Mouse (Mus musculus): ENCODE results near the gene Anxa6.
A peak's percentile ranks its signal among the peaks of the same experiment; 100 is the strongest.

Gene Anxa6

GRCm38 (mm10) chr11:55033040-55033660, at the start of gene Anxa6:
Anxa6 (minus strand) TSS chr11:55033445.
- peak; percentile 78 to 83 for DNase-seq (ENCODE audit: low spot score in 2 of 2)

DNA sequence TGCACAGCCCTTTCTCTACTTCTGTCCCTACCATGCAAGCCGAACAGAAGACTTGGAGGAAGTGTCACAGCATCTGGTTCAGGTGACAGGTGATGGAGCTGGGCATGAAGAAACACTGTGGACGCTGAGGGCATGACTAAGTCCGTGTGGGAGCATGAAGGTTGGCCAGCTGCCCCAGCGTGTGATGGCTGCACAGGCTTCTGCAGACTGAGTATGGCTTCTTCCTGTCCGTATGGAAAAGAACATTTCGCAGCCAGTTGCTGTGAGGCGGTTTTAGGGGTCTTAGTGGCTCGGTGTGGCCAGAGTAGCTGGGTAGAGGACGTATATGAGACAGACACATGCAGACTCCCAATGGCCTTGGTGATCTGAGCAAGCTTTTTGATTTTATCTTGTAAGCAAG, 48.0 kb upstream of the Anxa6 start:
- no peak for DNase-seq (ENCODE audit: low spot score in 2 of 2)

- DNase-seq (ENCODE audit: low spot score in 2 of 2), result no peak
Observed at GRCm38 (mm10) chr11:55079180-55079579, 45.9 kb upstream of the Anxa6 start.

- no peak for DNase-seq (ENCODE audit: low spot score in 2 of 2)
Observed at GRCm38 (mm10) chr11:55078502-55078901, 45.3 kb upstream of the Anxa6 start.

- peak; percentile 17 to 26 for DNase-seq (ENCODE audit: low spot score in 2 of 2)
Observed at GRCm38 (mm10) chr11:55077331-55078231, 44.3 kb upstream of the Anxa6 start, which contains the start of gene Ccdc69. Ccdc69 (minus strand) TSS chr11:55078131.

- DNase-seq (ENCODE audit: low spot score in 2 of 2), result no peak
Observed at GRCm38 (mm10) chr11:55076234-55076633, 43.0 kb upstream of the Anxa6 start.

DNA sequence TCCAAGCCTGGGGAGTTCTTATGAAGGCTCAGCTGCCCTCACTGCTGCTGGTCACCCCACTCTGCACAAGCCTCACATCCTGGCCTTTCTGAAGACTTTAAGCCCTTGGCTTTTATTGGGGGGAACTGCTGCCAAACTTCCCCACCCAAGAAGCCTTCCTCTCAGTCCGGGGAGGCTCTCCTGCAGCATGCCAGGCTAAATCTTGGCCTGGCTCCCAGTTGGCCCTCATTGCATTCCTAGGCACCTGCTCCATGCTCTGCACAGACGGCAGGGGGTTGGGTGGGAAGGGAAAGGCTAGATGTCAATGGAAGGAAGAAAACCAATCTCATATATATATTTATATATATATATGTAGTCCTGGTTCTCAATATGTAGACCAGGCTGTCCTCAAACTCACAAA, 42.4 kb upstream of the Anxa6 start:
- DNase-seq (ENCODE audit: low spot score in 2 of 2), result no peak

DNA sequence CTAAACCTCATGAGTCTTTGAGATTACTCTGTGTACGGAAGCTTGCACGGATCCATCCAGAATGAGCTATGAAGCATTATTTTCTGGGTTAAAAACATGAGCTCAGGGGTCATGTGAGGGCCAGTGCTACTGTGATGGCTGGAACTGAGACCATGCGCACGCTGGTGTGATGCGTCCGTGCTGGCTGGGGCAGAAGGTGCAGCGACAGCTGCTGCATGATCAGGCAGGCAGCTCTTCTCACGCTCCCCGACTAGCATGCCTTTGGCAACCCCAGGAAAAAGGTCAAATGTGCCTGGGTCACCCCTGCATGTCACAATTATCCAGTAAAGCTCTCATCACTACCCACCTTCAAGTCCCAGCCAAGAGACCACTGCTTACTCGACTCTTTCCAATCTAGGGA, 39.9 kb upstream of the Anxa6 start:
- DNase-seq (ENCODE audit: low spot score in 2 of 2), result no peak

GRCm38 (mm10) chr11:55072467-55072866, 39.2 kb upstream of the Anxa6 start:
- DNase-seq (ENCODE audit: low spot score in 2 of 2), result no peak

- no peak for DNase-seq (ENCODE audit: low spot score in 2 of 2)
Observed at GRCm38 (mm10) chr11:55071344-55071743, 38.1 kb upstream of the Anxa6 start.

DNA sequence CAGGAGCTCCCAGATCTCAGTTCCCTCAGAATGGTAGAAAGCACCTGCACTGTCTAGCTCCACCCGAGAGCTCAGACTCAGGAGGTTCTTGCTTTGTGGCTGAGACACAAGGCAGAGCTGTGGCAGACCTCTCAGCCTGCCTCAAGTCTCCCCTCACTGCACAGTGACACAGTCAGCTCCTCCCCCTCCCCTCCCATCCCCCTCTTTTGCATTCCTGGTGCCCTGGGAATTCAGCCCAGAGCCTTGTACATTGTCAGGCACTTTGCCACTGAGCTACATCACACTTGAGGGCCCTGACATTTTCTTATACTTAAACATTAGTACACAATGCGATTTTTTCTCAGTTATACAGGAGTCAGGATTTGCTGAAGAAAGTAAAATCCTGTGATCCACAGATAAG, 35.8 kb upstream of the Anxa6 start:
- no peak for DNase-seq (ENCODE audit: low spot score in 2 of 2)

DNA sequence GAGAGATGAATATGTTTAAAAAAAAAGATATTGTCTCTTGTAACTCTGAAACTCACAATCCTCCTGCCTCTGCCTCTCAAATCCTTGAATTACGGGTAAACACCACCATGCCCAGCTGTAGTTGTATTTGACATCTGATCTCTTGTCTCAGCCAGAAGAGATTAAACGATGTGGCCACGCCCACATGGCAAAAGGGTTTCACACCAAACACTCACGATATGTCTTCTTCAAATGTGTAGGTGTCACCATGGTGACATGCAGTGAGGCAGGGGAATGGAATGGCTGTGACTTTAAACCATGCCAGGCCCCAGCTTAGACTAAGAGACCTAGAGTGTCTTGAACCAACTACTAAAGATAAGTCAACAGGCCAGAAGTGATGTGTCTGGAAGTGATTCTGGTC, 33.7 kb upstream of the Anxa6 start:
- no peak for DNase-seq (ENCODE audit: low spot score in 2 of 2)

GRCm38 (mm10) chr11:55062856-55063255, 29.6 kb upstream of the Anxa6 start:
- DNase-seq (ENCODE audit: low spot score in 2 of 2), result no peak

DNA sequence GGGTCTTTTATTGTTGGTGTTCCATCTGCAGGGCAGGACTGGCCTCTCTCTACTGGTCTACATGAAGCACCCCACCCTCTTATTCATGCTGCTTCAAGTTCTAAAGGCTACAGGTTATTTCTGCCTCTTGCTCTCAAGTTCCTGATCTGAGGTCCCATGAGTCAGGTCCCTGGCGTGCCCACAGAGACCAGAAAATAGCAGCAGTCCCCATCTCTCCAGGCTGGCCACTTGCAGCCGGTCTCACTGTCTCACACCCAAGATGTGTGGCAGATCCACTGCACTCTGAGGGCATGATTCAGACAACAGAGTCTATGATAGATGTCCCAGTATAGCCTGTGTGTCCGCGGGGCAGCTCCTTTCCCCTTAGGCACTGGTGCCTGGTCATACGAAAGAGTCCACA, 27.6 kb upstream of the Anxa6 start:
- DNase-seq (ENCODE audit: low spot score in 2 of 2), result no peak

DNA sequence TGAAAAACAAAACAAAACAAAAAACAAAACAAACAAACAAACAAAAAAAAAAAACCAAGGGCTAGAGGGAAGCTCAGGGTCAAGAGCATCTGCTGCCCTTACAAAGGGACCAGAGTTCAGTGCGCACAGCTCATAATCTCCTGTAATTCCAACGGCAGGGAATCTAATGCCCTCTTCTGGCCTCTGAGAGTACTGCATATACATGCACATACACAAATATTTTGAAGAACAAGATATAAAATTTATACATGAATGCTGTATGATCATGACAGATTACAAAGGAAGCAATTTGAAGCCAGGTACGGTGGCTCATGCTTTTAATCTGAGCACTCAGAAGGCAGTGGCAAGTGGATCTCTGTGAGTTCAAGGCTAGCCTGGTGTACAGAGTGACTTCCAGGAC, 24.3 kb upstream of the Anxa6 start:
- no peak for DNase-seq (ENCODE audit: low spot score in 2 of 2)

DNA sequence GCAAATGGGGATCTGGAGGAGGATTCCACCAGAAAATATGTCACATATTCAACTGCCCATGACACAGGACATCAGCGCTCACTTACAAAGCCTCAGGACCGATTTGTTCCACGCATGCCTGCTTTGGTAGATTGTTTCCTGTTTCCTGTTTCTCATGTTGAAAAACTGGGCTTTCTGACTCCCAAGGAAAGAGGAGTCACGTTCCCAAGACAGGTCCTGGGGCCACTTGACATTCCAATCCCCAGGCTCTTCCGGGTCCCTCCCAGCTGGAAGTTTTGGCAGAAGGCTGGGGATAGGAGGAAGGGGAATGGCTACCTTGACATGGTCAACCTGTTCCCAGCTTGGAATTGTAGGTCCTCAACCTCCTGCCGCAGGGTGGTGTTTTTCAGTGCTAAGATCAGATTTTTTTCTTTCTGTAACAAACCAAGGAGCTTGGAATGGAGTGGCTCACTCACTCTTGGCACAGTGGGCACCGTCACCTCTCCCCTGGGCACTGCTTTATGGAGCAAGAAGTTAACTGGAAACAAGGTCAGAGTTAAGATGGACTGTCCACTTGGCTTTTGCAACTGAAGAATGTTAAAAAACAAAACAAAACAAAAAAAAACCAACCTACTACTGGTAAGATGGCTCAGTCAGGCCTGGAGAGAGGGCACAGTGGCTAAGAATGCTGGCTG, 17.7 kb upstream of the Anxa6 start:
- no peak for DNase-seq (ENCODE audit: low spot score in 2 of 2)

- DNase-seq (ENCODE audit: low spot score in 2 of 2), result peak in 1 of 2 experiments; percentile 20
Observed at GRCm38 (mm10) chr11:55046600-55046999, 13.4 kb upstream of the Anxa6 start.

GRCm38 (mm10) chr11:55041348-55041747, 8.1 kb upstream of the Anxa6 start:
- DNase-seq (ENCODE audit: low spot score in 2 of 2), result no peak

DNA sequence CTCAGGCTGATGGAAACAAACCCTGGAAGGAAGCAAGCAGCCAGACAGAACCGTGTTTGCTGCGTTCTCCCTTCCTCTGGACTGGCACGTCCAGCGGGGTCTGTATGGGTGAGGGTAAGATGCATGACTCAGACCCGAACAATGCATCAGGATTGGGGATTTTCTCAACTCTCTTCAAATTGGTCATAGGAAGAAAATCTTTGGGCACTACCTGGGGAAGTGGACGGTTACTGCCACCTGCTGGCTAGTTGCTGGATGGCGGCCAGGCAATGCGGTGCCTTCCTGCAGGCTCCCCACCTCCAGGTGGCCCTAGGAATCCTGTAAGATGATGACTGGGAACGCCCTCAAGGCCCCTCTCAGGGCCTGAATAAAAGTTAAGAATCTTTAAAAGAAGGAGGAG, 6.3 kb upstream of the Anxa6 start:
- DNase-seq (ENCODE audit: low spot score in 2 of 2), result peak; percentile 82 to 88

GRCm38 (mm10) chr11:55036601-55037000, 3.4 kb upstream of the Anxa6 start:
- no peak for DNase-seq (ENCODE audit: low spot score in 2 of 2)

DNA sequence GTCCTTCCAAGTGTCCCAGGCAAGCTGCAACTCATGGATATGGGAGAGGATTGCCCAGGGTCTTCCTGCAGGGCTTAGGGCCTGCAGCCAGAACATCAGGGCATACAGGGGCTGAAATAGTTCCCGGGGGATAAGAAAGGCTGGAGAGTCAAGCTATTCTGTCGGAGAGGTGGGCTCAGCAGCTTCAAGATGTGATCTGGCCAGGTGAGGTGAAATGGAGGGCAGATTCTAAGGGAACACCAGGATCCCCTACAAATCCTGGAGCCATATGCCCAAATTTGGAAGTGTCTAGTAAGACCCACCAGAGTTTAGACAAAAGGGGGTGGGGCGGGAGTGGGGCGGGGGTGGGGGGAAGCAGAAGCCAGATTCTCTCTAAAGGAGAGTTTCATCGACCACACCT, 959 bp downstream of the Anxa6 start:
- no peak for DNase-seq (ENCODE audit: low spot score in 2 of 2)

DNA sequence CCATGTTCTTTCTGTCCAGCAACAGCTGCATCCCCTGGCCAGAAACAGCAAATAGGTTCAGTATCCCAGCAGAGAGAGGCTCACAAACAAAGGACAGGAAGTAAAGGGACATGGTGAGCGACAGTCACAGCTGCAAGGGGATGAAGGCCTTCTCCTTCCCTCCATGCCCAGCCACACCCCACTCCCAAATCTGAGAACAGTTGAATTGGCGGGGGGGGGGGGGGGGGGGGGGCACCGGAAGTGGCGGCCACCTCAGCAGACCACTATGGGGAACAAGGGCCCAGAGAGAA, 1.3 kb downstream of the Anxa6 start:
- DNase-seq (ENCODE audit: low spot score in 2 of 2), result no peak
